Mouse (Mus musculus) stomach, embryonic 14.5 days (tissue): ENCODE results near the gene Ripor1. TPM values are rescaled to one million over a fixed set of nuclear protein-coding genes. Genes with fewer than 3 reads are reported as not detected.

Source experiments
- ATAC-seq: fragments of 200-750 bp; cut with Nextera tagmentation; 2 replicates; pipeline ENCODE4 v1.8.0; 2017; ENCODE audit warnings: low read depth, moderate TSS enrichment; ENCODE audit not compliant: insufficient number of reproducible peaks, insufficient read depth, low FRiP score
- H3K27ac ChIP-seq: fragments of 300-500 bp; sonication (generic); 2 replicates; pipeline ENCODE4 v1.5.1; 2014; ENCODE audit warnings: mild to moderate bottlenecking, low read length, moderate library complexity, mixed read lengths
- H3K27me3 ChIP-seq: fragments of 300-500 bp; sonication (generic); 2 replicates; pipeline ENCODE4 v1.6.1; 2014; ENCODE audit warnings: low read length, control low read depth, mixed read lengths; ENCODE audit not compliant: control insufficient read depth, insufficient read depth
- H3K36me3 ChIP-seq: fragments of 300-500 bp; sonication (generic); 2 replicates; pipeline ENCODE4 v1.6.1; 2014; ENCODE audit warnings: mild to moderate bottlenecking, control low read depth, low read length, moderate library complexity, mixed read lengths; ENCODE audit not compliant: control insufficient read depth, insufficient read depth
- H3K4me1 ChIP-seq: fragments of 300-500 bp; sonication (generic); 2 replicates; pipeline ENCODE4 v1.6.1; 2014; ENCODE audit warnings: low read length, control low read depth, mixed read lengths; ENCODE audit not compliant: control insufficient read depth, insufficient read depth
- H3K4me2 ChIP-seq: fragments of 300-500 bp; sonication (generic); replicated peaks from 2 replicates; pipeline ENCODE4 v1.6.1; 2014; ENCODE audit warnings: low read depth, low read length, control low read depth
- H3K4me3 ChIP-seq: fragments of 300-500 bp; sonication (generic); 2 replicates; pipeline ENCODE4 v1.5.1; 2014; ENCODE audit warnings: low read depth, low read length, control low read depth
- H3K9ac ChIP-seq: fragments of 300-500 bp; sonication (generic); replicated peaks from 2 replicates; pipeline ENCODE4 v1.6.1; 2014; ENCODE audit warnings: low read depth, mild to moderate bottlenecking, control low read depth, low read length, moderate library complexity, mixed read lengths
- H3K9me3 ChIP-seq: fragments of 300-500 bp; sonication (generic); 2 replicates; pipeline ENCODE4 v1.6.1; 2016; ENCODE audit warnings: low read depth, low read length, control low read depth; ENCODE audit not compliant: control insufficient read depth
- WGBS: fragments of 180-500 bp; shearing (Covaris S2); extraction: QIAGEN DNeasy Blood & Tissue Kit; methylation state at CpG from one replicate; pipeline ENCODE4 v1.1.7; 2014; 5-methylcytosine and 5-hydroxymethylcytosine counted together
- polyA plus RNA-seq: library from polyadenylated mRNA; unstranded; fragments of >200 nt; fragmentation: Nextera tagmentation; extraction: Ambion mirVana; gene quantifications from 2 replicates; pipeline ENCODE4 v1.2.1, GENCODE M21; 2014

The Ripor1 gene
- polyA plus RNA-seq, 1 experiment from 2014 or later: 20.8 TPM

- peaks cover 21% of the 10 kb centered on the region for H3K36me3 ChIP-seq
- peaks cover 17% of the 10 kb centered on the region for H3K4me1 ChIP-seq
- H3K9ac ChIP-seq: no peak overlapping the region
- ATAC-seq: no peak
- H3K4me3 ChIP-seq: no peak overlapping the region
- H3K27me3 ChIP-seq: no peaks in the 10 kb centered on the region
- H3K27ac ChIP-seq: peak overlapping the region; percentile 22; the same call in 1 of the 2 replicates
- H3K4me2 ChIP-seq: no peak overlapping the region
- H3K9me3 ChIP-seq: no peaks in the 10 kb centered on the region
- 31% methylated on average over 1 of the region's 1 CpGs for WGBS
Measured at GRCm38 (mm10) chr8:105624831-105625230, 19.8 kb downstream of the Ripor1 start.

GRCm38 (mm10) chr8:105626086-105626485, 21.0 kb downstream of the Ripor1 start:
- Histone ChIP-seq H3K4me1 (peaks cover 17% of the 10 kb centered on the region), H3K27ac (no peak overlapping the region), H3K9me3 (no peaks in the 10 kb centered on the region), H3K27me3 (no peaks in the 10 kb centered on the region), H3K4me2 (no peak overlapping the region), H3K9ac (no peak overlapping the region), H3K4me3 (no peak overlapping the region), H3K36me3 (peaks cover 9% of the 10 kb centered on the region; the same call in 1 of the 2 replicates)
- no peak for ATAC-seq
- 74% methylated on average over 1 of the region's 1 CpGs for WGBS

GRCm38 (mm10) chr8:105629337-105629736, 24.3 kb downstream of the Ripor1 start:
- Histone ChIP-seq H3K27ac (no peak overlapping the region), H3K9ac (no peak overlapping the region), H3K4me1 (0 out of 2 replicates have a peak, but pooled peaks cover 4% of the 10 kb centered on the region), H3K9me3 (no peaks in the 10 kb centered on the region), H3K4me3 (no peak overlapping the region), H3K4me2 (no peak overlapping the region), H3K27me3 (no peaks in the 10 kb centered on the region), H3K36me3 (no peaks in the 10 kb centered on the region; the same call in 1 of the 2 replicates)
- ATAC-seq: no peak
- 87% methylated on average over 4 of the region's 4 CpGs for WGBS

- Histone ChIP-seq H3K36me3 (peaks cover 4% of the 10 kb centered on the region; the same call in 1 of the 2 replicates), H3K9me3 (no peaks in the 10 kb centered on the region), H3K4me2 (peak overlapping the region; percentile 77), H3K4me1 (peaks cover 15% of the 10 kb centered on the region), H3K9ac (peak overlapping the region; percentile 100; the same call in 1 of the 2 replicates), H3K27ac (no peak overlapping the region), H3K4me3 (peak overlapping the region; percentile 95), H3K27me3 (no peaks in the 10 kb centered on the region)
- 93% methylated on average over 2 of the region's 2 CpGs for WGBS
- ATAC-seq: no peak
Measured at GRCm38 (mm10) chr8:105634771-105635458, 29.9 kb downstream of the Ripor1 start.

GRCm38 (mm10) chr8:105635481-105635880, 30.4 kb downstream of the Ripor1 start:
- H3K9ac ChIP-seq: peak overlapping the region; percentile 100
- H3K4me2 ChIP-seq: peak overlapping the region; percentile 77
- H3K4me1 ChIP-seq: peaks cover 15% of the 10 kb centered on the region
- peaks cover 4% of the 10 kb centered on the region; the same call in 1 of the 2 replicates for H3K36me3 ChIP-seq
- no peak for ATAC-seq
- peak overlapping the region; percentile 100 for H3K27ac ChIP-seq
- peak overlapping the region; percentile 95 for H3K4me3 ChIP-seq
- H3K27me3 ChIP-seq: no peaks in the 10 kb centered on the region
- H3K9me3 ChIP-seq: no peaks in the 10 kb centered on the region
- 3% methylated on average over 11 of the region's 11 CpGs for WGBS

GRCm38 (mm10) chr8:105636018-105636962, 31.2 kb downstream of the Ripor1 start, which contains the start of gene Ctcf:
Ctcf (plus strand) TSS chr8:105636568.
- peak; percentile 89 for ATAC-seq
- under 1% methylated on average over 113 of the region's 126 CpGs for WGBS

GRCm38 (mm10) chr8:105636963-105637510, 32.0 kb downstream of the Ripor1 start, which contains the start of gene Agrp:
Agrp (minus strand) TSS chr8:105637393.
- no peaks in the 10 kb centered on the region for H3K9me3 ChIP-seq
- WGBS: under 1% methylated on average over 63 of the region's 63 CpGs
- H3K27me3 ChIP-seq: no peaks in the 10 kb centered on the region
- ATAC-seq: peak; percentile 34; the same call in 1 of the 2 replicates
- H3K4me1 ChIP-seq: peaks cover 15% of the 10 kb centered on the region
- H3K4me3 ChIP-seq: peak within 1 kb of the TSS; percentile 95
- peak within 1 kb of the TSS; percentile 100 for H3K27ac ChIP-seq
- peak within 1 kb of the TSS; percentile 77 for H3K4me2 ChIP-seq
- H3K9ac ChIP-seq: peak within 1 kb of the TSS; percentile 100
- H3K36me3 ChIP-seq: peaks cover 4% of the 10 kb centered on the region; the same call in 1 of the 2 replicates

More at GRCm38 (mm10) chr8:105636018-105636962, 31.2 kb downstream of the Ripor1 start, which contains the start of gene Ctcf:
- Histone ChIP-seq H3K27ac (peak within 1 kb of the TSS; percentile 100), H3K4me3 (peak within 1 kb of the TSS; percentile 95), H3K27me3 (no peaks in the 10 kb centered on the region), H3K36me3 (peaks cover 4% of the 10 kb centered on the region; the same call in 1 of the 2 replicates), H3K4me2 (peak within 1 kb of the TSS; percentile 77), H3K9me3 (no peaks in the 10 kb centered on the region), H3K4me1 (peaks cover 15% of the 10 kb centered on the region), H3K9ac (peak within 1 kb of the TSS; percentile 100)

GRCm38 (mm10) chr8:105637601-105638041, 32.6 kb downstream of the Ripor1 start:
- ATAC-seq: no peak
- Histone ChIP-seq H3K9ac (peak overlapping the region; percentile 100), H3K36me3 (peaks cover 4% of the 10 kb centered on the region; the same call in 1 of the 2 replicates), H3K27me3 (no peaks in the 10 kb centered on the region), H3K4me3 (peak overlapping the region; percentile 95), H3K4me1 (peaks cover 15% of the 10 kb centered on the region), H3K27ac (peak overlapping the region; percentile 100), H3K9me3 (no peaks in the 10 kb centered on the region), H3K4me2 (peak overlapping the region; percentile 61)
- WGBS: under 1% methylated on average over 11 of the region's 11 CpGs
